Comparison of ENCODE assay signal across 19 mouse cellular contexts in the genomic region with DNA sequence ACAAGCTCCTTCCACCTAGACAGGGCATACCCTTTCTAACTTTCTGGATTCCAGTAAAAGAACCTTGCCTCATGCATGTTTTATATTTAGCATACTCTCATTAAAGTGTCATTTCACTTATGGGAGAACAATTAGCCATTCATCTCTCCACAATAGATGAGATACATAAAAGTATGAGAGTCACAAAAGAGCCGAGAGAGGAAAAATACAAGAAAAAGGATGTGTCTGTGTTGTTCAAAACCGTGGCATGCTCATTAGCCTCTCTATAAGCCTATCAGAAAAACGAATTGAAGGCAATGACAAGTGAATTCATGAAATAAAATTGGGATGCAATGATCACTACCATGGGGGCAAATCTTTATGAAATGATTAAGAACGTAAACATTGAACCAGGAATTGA.
"Had no signal": no experiment of that assay in that cellular context is flagged by ENCODE, and none has a peak within 500 bp of the region (broad histone marks: within the 10 kb centered on the region; RNA-seq: fewer than 3 reads in every experiment).

No protein-coding gene starts in this region.

- H3K4me3 ChIP-seq: midbrain, embryonic 10.5 days; midbrain, embryonic 12.5 days; myocyte; neural tube, embryonic 13.5 days; neural tube, embryonic 15.5 days had no signal

- H3K36me3 ChIP-seq: midbrain, embryonic 10.5 days; midbrain, embryonic 12.5 days; neural tube, embryonic 13.5 days; neural tube, embryonic 15.5 days had no signal

- DNase-seq: lung, adult 18-20 months; lung, embryonic 14.5 days; lung, postnatal 10 days; lung, postnatal 4 days; midbrain, embryonic 14.5 days; retina, postnatal 1 day; right cerebral cortex, adult 18-20 months; right cerebral cortex, postnatal 25 days; right cerebral cortex, postnatal 4 days; spleen, adult 18-20 months; thymus, adult 18-20 months; thymus, postnatal 14 days; thymus, postnatal 4 days had no signal

- ATAC-seq: midbrain, embryonic 16.5 days had no signal

- H3K27ac ChIP-seq: midbrain, embryonic 10.5 days; midbrain, embryonic 12.5 days; neural tube, embryonic 13.5 days; neural tube, embryonic 15.5 days had no signal

- H3K4me2 ChIP-seq: lung, embryonic 14.5 days; midbrain, embryonic 12.5 days; neural tube, embryonic 13.5 days; neural tube, embryonic 15.5 days had no signal

- H3K27me3 ChIP-seq: midbrain, embryonic 12.5 days; neural tube, embryonic 13.5 days; neural tube, embryonic 15.5 days had no signal

- H3K9me3 ChIP-seq: midbrain, embryonic 10.5 days; midbrain, embryonic 12.5 days; neural tube, embryonic 13.5 days; neural tube, embryonic 15.5 days had no signal

- H3K9ac ChIP-seq: lung, embryonic 14.5 days; midbrain, embryonic 12.5 days; neural tube, embryonic 13.5 days; neural tube, embryonic 15.5 days had no signal
